Mouse (Mus musculus): Measurements from ENCODE around the gene Abcc6. TPM values are rescaled to one million over a fixed set of nuclear protein-coding genes. Genes with fewer than 3 reads are reported as not detected.
"Not testable (repeated sequence)": the region's sequence is repeated elsewhere in the genome, so short reads cannot be mapped to it uniquely, and the experiment has no call there.

Gene Abcc6
- total and polyA plus RNA-seq, 2 experiments from 2014 or later, result not detected

DNA sequence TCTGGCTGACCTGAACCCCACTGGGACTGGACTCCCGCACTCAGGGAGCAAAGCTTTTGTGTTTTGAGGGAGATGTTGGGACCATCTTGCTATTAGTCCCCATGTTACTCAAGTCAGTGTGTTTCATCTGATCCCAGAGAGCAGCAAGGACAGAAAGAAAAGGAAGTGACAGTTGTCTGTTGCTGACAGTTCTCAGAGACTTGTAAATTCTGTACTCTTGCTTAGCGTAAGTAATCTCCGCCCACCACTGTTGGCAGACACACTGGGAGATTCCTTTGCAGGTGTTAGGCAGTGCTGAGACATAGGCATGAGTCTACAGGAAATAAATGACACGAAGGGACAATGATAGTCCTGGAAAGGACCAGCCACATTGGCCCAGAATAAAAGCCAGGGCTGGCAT is 73.5 kb downstream of the Abcc6 start:
- Histone ChIP-seq H3K4me1 (ENCODE audit: control insufficient read depth, insufficient read depth) (no peaks in the 10 kb centered on the region), H3K4me2 (ENCODE audit: low read depth, low read length) (no peak overlapping the region), H3K4me3 (ENCODE audit: low read depth, low read length) (no peak overlapping the region), H3K27me3 (ENCODE audit: control insufficient read depth, insufficient read depth, low read length) (no peaks in the 10 kb centered on the region), H3K27ac (ENCODE audit: low read depth) (no peak overlapping the region), H3K36me3 (replicated peaks; ENCODE audit: control insufficient read depth, insufficient read depth, low read length) (no peaks in the 10 kb centered on the region), H3K9me3 (replicated peaks; ENCODE audit: control insufficient read depth, low read length) (no peaks in the 10 kb centered on the region), H3K9ac (replicated peaks; ENCODE audit: low read depth, low read length) (no peak overlapping the region)
- TF ChIP-seq CTCF (IDR thresholded peaks at IDR 0.05; ENCODE audit: low read depth) (no peak), EP300 (IDR thresholded peaks at IDR 0.05; ENCODE audit: low read depth) (no peak)
- ATAC-seq (ENCODE audit: insufficient read depth, low read depth) (no peak), DNase-seq (ENCODE audit: low spot score) (no peak)
- WGBS, result 47% methylated on average over 4 of the region's 4 CpGs

DNA sequence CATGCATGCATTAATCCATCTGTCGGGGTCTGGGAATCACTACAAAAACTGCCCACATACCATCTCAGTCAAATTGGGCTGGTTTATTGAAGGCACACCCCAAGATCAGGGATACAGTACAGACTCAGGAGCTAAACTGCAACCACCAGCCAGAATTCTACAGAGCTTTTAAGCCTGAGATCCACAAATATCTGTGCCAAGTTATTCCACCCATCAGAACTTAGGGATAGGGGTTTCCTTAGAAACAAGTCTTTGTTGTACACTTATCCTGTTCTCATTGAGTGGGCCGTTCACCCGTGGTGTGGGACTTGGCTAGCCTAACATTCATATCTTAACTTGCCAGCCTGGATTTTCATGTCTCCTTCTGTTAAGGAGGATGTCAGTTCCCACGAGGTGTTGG is 81.0 kb downstream of the Abcc6 start:
- Histone ChIP-seq H3K9me3 (replicated peaks; ENCODE audit: control insufficient read depth, low read length) (no peaks in the 10 kb centered on the region), H3K27me3 (ENCODE audit: control insufficient read depth, insufficient read depth, low read length) (no peaks in the 10 kb centered on the region), H3K4me3 (ENCODE audit: low read depth, low read length) (no peak overlapping the region), H3K36me3 (replicated peaks; ENCODE audit: control insufficient read depth, insufficient read depth, low read length) (no peaks in the 10 kb centered on the region), H3K27ac (ENCODE audit: low read depth) (no peak overlapping the region), H3K4me1 (ENCODE audit: control insufficient read depth, insufficient read depth) (no peaks in the 10 kb centered on the region), H3K9ac (replicated peaks; ENCODE audit: low read depth, low read length) (no peak overlapping the region), H3K4me2 (ENCODE audit: low read depth, low read length) (no peak overlapping the region)
- no peak for ATAC-seq (ENCODE audit: insufficient read depth, low read depth)
- WGBS, result 63% methylated on average over 4 of the region's 4 CpGs
- TF ChIP-seq EP300 (IDR thresholded peaks at IDR 0.05; ENCODE audit: low read depth) (no peak), CTCF (IDR thresholded peaks at IDR 0.05; ENCODE audit: low read depth) (no peak)
- DNase-seq (ENCODE audit: low spot score), result no peak

GRCm38 (mm10) chr7:45943280-45943679 is 86.8 kb downstream of the Abcc6 start:
- H3K27ac ChIP-seq (ENCODE audit: low read depth); DNase-seq (ENCODE audit: low spot score); H3K4me2 ChIP-seq (ENCODE audit: low read depth, low read length); H3K4me1 ChIP-seq (ENCODE audit: control insufficient read depth, insufficient read depth); H3K27me3 ChIP-seq (ENCODE audit: control insufficient read depth, insufficient read depth, low read length); H3K9ac ChIP-seq (replicated peaks; ENCODE audit: low read depth, low read length); H3K36me3 ChIP-seq (replicated peaks; ENCODE audit: control insufficient read depth, insufficient read depth, low read length); H3K4me3 ChIP-seq (ENCODE audit: low read depth, low read length); ATAC-seq (ENCODE audit: insufficient read depth, low read depth); H3K9me3 ChIP-seq (replicated peaks; ENCODE audit: control insufficient read depth, low read length): not testable (repeated sequence)
- peak; percentile 38; the same call in 1 of the 2 replicates for TF ChIP-seq CTCF (IDR thresholded peaks at IDR 0.05; ENCODE audit: low read depth)
- 75% methylated on average over 1 of the region's 1 CpGs for WGBS

DNA sequence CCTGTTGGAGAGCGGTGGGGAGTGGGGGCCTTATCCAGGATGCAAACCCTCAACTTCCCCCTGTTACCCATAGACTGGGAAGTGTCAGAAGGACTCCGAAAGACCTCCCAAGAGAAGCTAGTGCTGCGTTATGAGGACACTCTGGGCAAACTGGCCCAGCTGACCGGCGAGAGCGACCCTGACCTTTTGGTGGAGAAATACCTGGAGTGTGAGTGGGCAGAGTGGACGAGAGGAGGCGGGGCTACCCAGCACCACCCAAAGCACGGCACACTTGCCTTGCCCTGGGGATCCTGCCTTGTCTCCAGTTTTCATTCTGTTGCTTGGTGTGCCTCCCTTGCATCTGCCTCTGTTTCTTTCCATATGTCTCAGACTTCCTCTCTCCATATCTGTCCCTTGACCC is 88.1 kb downstream of the Abcc6 start:
- TF ChIP-seq EP300 (IDR thresholded peaks at IDR 0.05; ENCODE audit: low read depth) (no peak), CTCF (IDR thresholded peaks at IDR 0.05; ENCODE audit: low read depth) (no peak)
- DNase-seq (ENCODE audit: low spot score), result no peak
- Histone ChIP-seq H3K36me3 (replicated peaks; ENCODE audit: control insufficient read depth, insufficient read depth, low read length) (no peaks in the 10 kb centered on the region), H3K4me2 (ENCODE audit: low read depth, low read length) (no peak overlapping the region), H3K4me1 (ENCODE audit: control insufficient read depth, insufficient read depth) (no peaks in the 10 kb centered on the region), H3K27ac (ENCODE audit: low read depth) (no peak overlapping the region), H3K9ac (replicated peaks; ENCODE audit: low read depth, low read length) (no peak overlapping the region), H3K4me3 (ENCODE audit: low read depth, low read length) (no peak overlapping the region), H3K9me3 (replicated peaks; ENCODE audit: control insufficient read depth, low read length) (no peaks in the 10 kb centered on the region), H3K27me3 (ENCODE audit: control insufficient read depth, insufficient read depth, low read length) (no peaks in the 10 kb centered on the region)
- 77% methylated on average over 9 of the region's 9 CpGs for WGBS
- ATAC-seq (ENCODE audit: insufficient read depth, low read depth), result no peak

- Histone ChIP-seq H3K4me2 (ENCODE audit: low read depth, low read length) (no peak overlapping the region), H3K36me3 (replicated peaks; ENCODE audit: control insufficient read depth, insufficient read depth, low read length) (no peaks in the 10 kb centered on the region), H3K4me3 (ENCODE audit: low read depth, low read length) (no peak overlapping the region), H3K27ac (ENCODE audit: low read depth) (no peak overlapping the region), H3K9me3 (replicated peaks; ENCODE audit: control insufficient read depth, low read length) (no peaks in the 10 kb centered on the region), H3K27me3 (ENCODE audit: control insufficient read depth, insufficient read depth, low read length) (no peaks in the 10 kb centered on the region), H3K9ac (replicated peaks; ENCODE audit: low read depth, low read length) (no peak overlapping the region), H3K4me1 (ENCODE audit: control insufficient read depth, insufficient read depth) (no peaks in the 10 kb centered on the region)
- no peak for DNase-seq (ENCODE audit: low spot score)
- no peak for TF ChIP-seq CTCF (IDR thresholded peaks at IDR 0.05; ENCODE audit: low read depth)
- no peak for TF ChIP-seq EP300 (IDR thresholded peaks at IDR 0.05; ENCODE audit: low read depth)
- WGBS, result 47% methylated on average over 2 of the region's 2 CpGs
- ATAC-seq (ENCODE audit: insufficient read depth, low read depth), result no peak
Observed at GRCm38 (mm10) chr7:45939836-45940235, 90.3 kb downstream of the Abcc6 start.

DNA sequence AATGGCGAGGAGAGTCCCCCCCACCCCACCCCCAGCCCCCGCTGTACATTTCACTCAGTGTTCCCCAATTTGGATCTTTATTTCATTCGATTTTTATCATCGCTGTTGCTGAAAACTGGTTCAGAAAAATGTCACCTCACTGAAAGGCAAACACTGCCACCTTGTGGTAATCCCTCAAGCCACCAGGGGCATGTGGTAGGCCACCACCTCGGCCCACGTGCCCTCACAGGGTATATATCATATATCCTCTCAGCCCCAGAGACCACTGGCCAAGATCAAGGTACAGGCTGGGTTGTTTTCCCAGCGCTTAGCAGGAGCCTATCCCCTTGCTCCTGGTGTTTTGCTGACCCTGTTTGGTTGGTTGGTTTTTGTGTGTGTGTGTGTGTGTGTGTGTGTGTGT is 95.0 kb downstream of the Abcc6 start:
- Histone ChIP-seq H3K36me3 (replicated peaks; ENCODE audit: control insufficient read depth, insufficient read depth, low read length) (no peaks in the 10 kb centered on the region), H3K4me1 (ENCODE audit: control insufficient read depth, insufficient read depth) (no peaks in the 10 kb centered on the region), H3K9ac (replicated peaks; ENCODE audit: low read depth, low read length) (no peak overlapping the region), H3K27me3 (ENCODE audit: control insufficient read depth, insufficient read depth, low read length) (no peaks in the 10 kb centered on the region), H3K4me2 (ENCODE audit: low read depth, low read length) (no peak overlapping the region), H3K4me3 (ENCODE audit: low read depth, low read length) (no peak overlapping the region), H3K27ac (ENCODE audit: low read depth) (no peak overlapping the region), H3K9me3 (replicated peaks; ENCODE audit: control insufficient read depth, low read length) (no peaks in the 10 kb centered on the region; the same call in 1 of the 2 replicates)
- 0 out of 2 replicates have a peak, but pooled peaks have one; percentile 41 for ATAC-seq (ENCODE audit: insufficient read depth, low read depth)
- peak; percentile 78 for TF ChIP-seq CTCF (IDR thresholded peaks at IDR 0.05; ENCODE audit: low read depth)
- no peak for TF ChIP-seq EP300 (IDR thresholded peaks at IDR 0.05; ENCODE audit: low read depth)
- no peak for DNase-seq (ENCODE audit: low spot score)
- WGBS, result 19% methylated on average over 7 of the region's 7 CpGs

GRCm38 (mm10) chr7:45933766-45934165 is 96.3 kb downstream of the Abcc6 start:
- not testable (repeated sequence) for H3K9me3 ChIP-seq (replicated peaks; ENCODE audit: control insufficient read depth, low read length); H3K4me3 ChIP-seq (ENCODE audit: low read depth, low read length); H3K4me2 ChIP-seq (ENCODE audit: low read depth, low read length); DNase-seq (ENCODE audit: low spot score); H3K4me1 ChIP-seq (ENCODE audit: control insufficient read depth, insufficient read depth); ATAC-seq (ENCODE audit: insufficient read depth, low read depth); H3K9ac ChIP-seq (replicated peaks; ENCODE audit: low read depth, low read length); H3K27me3 ChIP-seq (ENCODE audit: control insufficient read depth, insufficient read depth, low read length); H3K36me3 ChIP-seq (replicated peaks; ENCODE audit: control insufficient read depth, insufficient read depth, low read length); H3K27ac ChIP-seq (ENCODE audit: low read depth)
- WGBS, result 83% methylated on average over 12 of the region's 12 CpGs
